Mouse (Mus musculus) ES-CJ7 (cell line): Measurements from ENCODE around the gene Tmem108.

Source experiments
- DNase-seq: peaks from one replicate; pipeline ENCODE4 v3.0.0; 2011; ENCODE audit warnings: low read depth, low spot score

Tmem108 gene

DNA sequence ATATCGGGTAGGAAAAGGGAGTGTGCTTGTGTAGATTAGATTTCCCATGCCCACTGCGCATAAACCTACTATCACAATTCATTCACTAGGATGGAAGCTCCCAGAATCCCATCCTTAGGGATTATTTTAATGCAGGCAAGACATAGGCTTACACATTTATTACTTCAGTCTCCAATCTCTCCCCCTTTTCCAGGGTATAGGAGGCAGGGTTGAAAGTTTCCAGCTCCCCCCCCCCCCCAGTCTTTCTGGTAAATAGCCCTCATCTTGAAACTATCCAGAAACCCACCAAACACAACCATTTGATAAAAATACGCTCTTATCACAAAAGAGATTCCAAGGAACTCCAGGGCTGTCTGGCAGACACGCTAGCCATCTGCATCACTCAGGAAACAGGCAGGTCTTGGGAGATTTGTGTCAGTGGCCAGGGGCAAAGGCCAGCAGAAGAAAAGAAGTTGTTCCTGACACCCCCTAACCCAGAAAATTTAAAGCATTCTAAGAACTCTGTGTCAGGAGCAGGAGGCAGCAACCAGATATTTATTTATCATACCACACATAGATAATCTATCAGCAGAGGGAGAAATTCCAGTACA, 79.8 kb downstream of the Tmem108 start:
- DNase-seq = no peak

DNA sequence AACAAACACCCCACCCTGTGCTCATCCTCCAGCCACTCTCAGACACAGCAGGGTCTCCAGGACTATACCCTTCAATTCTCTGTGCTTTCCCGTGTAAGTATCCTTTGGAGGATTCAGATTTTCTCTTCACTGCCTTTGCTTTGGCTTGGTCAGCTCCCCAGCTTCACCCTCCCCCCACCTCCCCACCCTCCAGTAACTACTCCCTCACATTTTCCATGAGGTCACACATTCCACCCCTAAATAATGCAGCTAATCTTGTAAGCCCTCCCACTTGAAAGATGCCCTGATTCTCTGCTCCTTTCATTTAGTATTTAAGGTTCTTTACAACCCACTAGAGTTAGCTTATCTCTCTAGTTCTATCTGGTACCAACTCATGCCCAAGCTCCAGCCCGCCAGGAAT, 82.4 kb downstream of the Tmem108 start:
- DNase-seq = peak; percentile 7

DNA sequence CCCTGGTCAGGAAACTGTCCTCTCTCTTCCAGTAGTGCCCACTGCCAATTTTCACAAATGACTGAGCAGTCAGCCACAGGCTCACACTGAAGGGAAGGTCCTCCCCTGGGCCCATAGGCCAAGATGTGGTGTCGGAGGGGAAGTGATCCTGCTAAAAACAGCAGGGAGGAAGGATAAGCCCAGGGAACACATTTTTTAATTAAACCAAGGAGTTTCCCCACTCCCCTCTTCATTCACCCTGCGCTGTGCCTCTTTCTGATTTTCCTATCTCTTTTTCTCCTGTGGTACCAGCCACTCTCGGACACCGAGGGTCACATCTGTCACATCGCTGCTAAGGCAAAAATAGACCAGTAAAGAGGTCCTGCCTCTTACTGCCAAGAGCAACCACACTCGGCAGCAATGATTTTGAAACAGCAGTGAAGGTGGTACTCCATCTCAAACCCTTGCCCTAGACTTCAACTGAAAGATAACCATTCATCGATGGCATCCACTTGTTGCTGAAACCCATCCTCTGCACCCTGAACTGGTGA, 83.0 kb downstream of the Tmem108 start:
- DNase-seq = no peak

DNA sequence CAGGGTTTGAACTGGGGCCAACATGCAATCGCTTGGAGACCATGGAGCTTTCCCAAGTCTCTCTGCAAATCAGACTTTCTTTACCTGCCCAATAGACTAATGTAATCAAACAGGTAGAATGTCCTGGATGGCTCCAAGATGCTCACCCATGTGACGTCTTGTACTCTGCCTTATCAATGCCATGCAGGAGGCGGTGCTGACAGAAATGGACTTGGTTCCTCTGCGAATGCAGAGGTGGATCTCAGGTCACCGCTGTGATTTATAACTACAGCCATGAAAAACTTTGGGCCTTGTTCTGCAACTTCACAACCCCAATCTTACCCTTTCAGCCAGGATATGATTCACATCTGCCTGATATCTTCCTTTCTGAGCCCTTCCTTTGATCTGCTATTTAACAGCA, 83.8 kb downstream of the Tmem108 start:
- DNase-seq = no peak

DNA sequence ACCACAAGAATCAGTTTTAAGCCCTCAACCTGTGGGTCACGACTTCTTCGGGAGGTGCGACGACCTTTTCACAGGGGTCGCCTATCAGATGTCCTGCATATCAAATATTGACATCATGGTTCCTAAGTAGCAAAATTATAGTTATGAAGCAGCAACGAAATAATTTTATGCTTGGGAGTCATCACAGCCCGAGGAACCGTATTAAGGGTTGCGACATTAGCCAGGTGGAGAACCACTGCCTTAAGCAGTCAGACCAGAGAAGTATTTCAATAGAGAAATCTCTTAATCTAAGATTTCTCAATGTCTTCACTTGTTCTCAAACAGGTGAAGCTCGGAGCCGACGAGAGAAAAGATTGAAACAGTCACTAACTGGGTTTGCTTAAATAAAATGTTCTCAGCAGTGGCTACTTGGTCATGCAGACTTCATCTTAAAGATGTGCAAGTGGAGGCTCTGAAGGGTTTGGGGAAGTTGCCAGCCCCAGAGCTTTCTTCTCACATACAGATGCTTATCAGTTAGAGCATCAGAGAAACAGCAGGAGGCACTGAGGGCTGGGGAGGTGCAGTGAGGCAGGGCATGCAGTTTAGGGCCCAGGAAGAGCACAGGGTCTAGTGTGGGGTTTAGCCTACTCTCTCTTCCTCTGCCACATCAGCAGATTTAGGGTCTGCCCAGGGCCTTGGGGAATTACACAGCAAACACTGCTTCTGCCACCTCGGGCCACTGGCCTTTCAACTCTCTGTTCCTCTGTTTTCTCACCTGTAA, 85.7 kb downstream of the Tmem108 start:
- no peak for DNase-seq

DNA sequence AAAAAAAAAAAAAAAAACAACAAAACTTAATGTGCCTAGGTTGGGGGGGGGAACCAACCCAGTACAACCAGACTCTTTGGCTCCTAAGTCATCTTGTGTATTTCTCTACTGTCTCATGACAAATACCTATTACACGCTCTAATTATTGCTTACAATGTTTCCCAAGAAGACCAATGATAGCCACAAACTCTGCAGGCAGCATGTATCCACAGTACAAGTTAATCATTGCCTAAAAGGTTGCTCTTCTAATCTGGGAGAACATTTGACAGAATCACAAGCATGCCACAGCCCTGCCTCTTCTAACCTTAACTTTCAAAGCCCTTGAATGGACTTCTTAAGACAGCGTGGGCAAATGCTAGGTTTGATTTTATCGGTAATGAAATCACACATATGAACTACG, 88.8 kb downstream of the Tmem108 start:
- no peak for DNase-seq

DNA sequence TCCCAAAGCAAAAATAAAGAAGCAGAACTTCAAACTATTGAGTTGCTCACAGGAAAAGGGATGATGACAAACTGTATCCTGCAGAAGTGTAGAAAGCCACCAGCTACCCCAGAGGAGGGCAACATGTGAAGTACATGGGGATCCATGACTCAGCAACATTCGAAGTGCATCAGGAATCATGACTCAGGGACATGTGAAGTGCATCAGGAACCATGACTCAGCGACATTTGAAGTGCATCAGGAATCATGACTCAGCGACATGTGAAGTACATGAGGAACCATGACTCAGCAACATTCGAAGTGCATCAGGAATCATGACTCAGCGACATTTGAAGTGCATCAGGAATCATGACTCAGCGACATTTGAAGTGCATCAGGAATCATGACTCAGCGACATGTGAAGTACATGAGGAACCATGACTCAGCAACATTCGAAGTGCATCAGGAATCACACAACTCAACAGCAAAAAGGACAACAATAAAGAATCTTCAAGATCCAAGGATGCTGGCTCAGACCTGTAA, 91.0 kb downstream of the Tmem108 start:
- peak; percentile 17 for DNase-seq

DNA sequence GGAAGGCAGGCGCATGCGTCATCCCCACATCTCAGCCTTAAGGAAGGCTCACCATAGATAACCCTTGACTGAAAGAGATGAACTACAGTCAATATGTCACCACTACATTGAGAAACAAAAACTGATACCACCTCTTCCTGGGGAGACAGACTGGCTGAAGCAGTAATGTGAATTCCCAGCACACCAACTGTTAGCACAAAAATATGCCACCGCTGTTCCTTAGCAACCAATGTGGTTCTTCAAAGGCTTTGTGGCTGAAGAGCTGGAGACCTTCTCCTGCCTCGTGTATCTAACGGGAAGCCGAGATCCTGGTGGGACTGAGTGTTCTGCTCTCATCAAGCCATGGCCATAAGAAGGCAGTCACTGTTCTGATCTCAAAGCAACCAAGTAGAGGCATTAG, 92.8 kb downstream of the Tmem108 start:
- no peak for DNase-seq

DNA sequence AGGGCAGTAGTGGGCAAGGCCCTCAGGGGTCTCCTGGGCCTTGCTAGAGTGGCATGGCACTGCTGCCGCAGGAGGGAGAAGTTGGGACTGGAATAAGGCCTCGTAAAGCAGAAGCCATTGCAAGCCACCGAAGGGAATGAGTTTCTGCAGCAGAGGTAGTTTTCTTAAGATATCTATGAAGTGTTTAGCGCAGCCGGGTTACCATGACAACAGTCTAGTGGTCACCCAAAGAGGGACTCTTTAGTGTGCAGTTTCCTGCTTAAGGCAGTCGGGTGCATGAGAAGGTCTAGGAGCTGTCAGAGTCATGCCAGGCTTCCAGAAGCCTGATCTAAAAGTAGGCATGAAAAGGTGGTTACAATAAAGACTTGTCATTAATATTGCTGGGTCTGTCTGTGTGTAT, 95.8 kb downstream of the Tmem108 start:
- no peak for DNase-seq

DNA sequence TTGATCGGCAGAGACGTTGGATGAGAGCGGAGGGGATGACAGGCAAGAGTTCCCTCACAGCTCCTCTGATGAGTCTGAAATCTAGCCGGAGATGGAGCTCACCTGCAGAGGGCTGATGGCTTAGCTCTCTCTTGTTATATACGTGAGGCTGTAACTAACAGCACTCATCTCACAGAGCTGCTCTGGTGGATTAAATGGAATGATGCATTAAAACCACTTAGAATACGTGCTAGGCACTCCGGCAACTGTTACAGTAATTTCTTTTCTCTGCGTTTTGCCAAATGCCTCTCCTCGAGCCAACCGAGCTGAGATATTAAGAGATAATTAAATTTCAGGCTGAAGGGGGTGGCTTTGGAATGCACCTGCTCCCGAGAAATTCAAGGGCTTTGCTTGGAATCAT, 97.5 kb downstream of the Tmem108 start:
- no peak for DNase-seq

DNA sequence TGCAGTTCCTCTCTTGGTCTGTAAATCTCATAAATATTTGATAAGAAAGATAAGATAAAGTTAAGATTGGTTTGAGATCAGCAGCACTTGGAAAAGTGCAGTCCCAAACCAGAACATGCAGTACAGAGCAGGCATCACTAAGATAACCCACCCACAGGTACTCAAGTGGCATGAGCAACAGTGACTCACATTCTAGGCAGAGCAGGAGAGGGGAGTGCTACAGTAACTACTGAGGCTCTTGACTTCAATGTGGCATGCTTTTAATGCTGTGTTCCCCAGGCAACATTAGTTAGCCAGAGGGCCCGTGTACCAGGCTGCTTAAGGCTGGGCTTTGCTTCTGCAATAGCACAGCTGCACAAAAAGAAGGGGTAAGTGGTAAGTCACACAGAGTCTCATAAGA, 99.8 kb downstream of the Tmem108 start:
- DNase-seq = no peak

DNA sequence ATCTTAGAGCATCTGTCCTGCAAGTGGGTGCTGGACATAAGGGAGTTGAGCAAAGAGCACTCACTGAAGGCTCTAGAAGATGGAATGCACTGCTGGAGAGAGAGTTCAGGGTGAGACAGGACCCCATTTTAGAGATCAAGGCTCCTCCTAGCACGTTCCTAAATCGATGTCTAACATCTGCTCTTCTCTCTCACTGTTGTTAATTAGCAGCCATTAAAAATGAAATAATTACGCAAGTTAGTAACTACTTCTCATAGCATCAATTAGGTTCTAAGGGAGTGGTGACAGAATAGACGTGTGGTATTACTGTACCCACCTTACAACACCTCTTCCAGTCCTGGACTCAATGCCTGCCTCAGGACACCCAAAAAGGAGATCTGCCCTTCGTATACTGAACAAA, 103.7 kb downstream of the Tmem108 start:
- no peak for DNase-seq

DNA sequence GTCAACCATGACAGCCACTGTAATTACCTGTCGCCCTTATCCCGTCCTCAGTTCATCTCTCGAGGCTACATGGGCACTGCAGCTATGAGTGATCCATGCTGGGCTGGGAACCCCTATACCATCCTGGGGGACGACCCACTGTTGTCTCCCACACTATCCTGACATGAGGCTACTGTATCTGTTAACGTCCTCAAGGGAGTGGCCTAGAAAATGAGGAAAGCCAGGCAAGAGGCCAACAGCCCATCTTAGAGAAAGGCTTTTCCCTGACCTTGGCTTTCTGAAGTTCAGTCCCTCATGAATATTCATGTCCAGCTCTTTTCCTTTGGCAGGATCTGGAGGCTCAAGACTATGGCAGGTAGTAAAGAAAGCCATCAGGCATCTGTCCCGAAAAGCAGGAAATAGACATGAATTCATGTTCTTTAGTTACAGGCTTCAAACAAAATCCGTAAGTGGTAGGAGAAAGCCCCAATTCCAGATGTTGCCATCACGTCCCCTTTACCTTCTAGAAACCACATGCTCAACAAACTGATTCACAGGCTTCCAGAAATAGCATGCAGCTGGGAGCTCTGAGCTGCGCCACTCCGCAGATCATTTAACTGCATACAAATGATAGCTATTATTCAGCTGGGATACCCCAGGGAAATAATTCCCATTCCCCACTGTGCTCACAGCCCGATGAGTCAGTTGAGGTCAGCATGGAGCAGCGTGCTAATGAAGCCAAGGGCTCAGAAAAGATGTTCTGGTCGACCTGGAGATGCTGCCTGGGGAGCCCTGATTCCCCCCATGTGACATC, 104.3 kb downstream of the Tmem108 start:
- peak; percentile 7 for DNase-seq

DNA sequence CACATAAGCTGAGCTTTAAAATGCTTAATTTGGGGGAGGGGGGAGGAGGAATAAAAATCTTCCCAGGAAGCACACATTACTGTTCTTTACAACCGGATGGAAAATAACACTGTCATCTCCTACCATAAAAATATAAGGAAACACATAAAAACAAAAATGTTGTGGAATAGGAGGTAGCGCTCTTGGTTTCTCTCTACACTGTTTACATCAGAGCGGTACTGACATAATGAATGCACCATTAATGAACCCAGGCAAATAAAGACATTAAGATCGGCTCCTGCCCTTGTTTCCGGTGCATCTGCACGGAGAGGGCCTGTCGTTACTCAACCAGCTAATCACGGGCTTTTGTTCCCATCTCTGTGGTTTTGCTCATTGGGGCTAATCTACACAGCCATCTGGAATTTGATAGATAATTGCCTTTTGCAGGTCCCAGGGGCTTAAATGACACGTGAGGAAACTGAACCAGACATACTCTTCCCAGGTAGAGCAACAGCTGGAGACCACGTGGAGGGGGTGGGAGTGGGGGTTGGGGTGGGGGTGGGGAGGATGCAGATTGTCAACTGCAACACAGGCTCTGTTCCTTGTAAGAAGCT, 107.5 kb downstream of the Tmem108 start:
- DNase-seq = no peak

DNA sequence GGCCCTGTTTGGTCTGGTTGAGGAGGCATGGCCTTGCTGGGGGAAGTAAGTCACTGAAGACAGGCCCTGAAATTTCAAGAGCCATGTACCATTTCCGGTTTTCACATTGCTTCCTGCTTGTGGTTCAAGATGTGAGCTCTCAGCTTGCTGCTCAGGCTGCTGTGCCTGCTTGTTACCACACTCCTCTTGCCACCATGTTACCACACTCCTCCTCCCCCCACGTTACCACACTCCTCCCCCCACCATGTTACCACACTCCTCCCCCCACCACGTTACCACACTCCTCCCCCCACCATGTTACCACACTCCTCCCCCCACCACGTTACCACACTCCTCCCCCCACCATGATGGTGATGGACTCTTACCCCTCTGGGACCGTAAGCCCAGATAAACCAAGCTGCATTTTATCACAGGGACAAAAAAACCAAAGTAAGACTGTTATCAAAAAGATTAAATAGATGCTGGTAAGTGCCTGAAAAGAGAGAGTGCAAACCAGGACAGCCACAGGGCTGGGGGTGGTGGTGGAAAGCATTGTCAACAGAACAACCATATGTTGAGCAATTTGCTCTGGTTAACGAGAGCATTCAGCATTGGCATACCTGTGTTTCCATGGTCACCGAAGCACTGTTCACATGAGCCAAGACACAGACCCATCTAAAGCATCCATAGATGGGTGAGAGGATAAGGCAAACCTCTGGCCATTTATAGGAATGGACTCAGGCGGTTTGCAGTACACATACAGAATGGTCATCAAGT, 109.3 kb downstream of the Tmem108 start:
- no peak for DNase-seq

DNA sequence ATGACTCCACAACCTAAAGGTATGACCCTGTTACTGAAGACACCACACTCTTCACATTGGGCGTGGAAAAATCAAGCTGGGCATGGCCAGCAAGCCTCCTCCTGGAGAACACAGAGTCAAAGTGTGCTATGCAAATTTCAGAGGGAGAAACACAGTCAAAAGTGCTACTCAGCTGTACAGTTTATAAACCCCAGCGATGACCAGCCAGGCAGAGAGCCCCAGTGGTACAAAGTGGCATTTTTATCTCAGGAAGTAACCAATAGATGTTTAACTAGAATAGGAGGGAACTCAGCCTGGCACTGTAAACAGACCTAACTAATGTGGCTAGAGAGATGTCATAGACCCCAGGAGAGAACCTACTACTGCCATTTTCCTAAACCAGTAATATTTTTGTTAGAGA, 115.0 kb downstream of the Tmem108 start:
- DNase-seq = no peak

DNA sequence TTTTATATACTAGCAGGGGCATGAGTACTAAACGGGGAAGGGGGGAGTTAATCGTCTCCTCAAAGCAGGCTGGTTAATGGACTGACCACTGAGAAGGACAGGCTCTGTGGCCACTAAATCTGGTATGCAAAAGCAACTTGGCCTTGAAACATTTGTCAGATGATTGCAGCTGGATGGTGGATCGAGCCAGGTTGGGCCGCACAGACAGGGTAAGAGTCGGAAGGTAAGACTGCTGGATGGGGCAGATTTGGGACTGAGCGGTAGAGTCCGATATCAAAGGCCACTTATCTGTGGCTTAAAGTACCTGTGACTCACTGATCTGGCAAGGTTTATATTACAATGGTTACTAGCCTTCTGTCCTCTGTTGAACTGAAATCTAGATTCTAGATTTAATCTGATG, 115.9 kb downstream of the Tmem108 start:
- DNase-seq = no peak

DNA sequence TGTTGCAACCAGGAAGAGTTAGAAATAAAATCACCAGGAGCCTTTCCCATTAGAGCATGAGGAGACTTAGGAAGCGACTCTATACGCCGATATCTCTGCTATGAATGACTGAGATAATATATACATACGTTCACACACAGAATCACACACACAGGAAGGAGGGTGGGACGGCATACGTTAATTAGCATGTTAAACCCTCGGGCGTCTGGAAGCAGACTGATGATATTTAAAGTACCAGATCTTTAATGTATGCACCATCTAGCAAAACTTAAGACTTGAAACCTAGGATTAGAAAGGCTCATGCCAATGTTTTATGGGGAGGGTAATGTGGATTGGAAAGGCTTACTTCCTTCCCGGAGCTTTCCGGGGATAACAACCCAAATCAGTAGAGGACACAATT, 119.3 kb downstream of the Tmem108 start:
- DNase-seq = no peak

DNA sequence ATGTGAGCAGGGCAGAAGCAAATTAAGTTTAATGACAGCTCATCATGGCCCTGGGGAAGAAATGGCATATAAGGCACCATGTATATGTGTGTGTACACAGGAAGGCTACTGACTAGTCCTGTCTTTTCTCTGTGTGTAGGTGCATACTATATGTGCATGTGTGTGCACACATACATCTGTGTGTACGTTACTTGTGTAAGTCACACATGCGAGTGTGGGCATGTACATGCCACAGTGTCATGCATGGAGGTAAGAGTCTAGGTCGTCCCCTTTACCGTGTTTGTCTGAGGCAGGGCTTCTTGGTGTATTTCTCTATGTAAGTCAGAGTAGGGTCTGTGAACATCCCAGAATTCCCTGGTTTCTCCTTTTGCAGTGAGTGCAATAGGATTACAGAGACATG, 120.3 kb downstream of the Tmem108 start:
- no peak for DNase-seq

DNA sequence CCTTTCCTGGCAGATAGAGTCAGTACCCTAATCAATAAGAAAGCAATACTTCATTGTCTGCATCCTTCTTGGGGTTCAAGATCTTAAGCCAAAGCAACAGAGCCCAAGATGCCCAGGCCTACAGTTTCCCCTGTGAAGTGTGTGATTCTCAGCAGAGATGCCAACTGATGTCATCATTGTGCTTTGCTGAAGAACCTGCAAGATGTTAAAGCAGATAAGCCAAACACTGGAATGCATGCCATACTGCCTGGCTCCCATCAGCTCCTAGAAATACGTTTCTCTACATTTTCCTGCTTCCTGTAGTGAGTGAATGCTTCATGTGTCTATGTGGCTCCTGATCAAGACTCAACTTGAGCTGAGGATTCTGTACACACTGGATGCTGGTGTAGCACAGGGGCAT, 122.2 kb downstream of the Tmem108 start:
- DNase-seq = no peak

DNA sequence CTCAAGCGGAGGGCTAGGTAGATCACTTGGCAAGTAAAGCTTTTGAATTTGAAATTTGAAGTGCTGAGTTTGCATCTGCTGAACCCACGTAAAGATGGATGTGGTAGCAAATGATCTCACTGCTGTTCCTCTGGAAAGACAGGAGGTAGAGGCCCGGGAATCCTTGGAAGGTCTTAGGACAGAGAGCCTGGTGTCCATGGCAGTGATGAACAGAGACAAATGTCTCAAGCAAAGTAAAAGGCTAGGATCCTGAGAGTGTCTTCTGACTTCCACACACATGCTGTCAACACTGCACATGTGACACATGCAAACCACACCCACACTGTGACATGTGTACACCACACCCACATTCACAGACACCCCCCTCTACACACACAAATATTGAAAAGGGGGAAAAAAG, 124.2 kb downstream of the Tmem108 start:
- DNase-seq = no peak
